Mouse (Mus musculus): Measurements from ENCODE around the gene Rufy1.

- TF ChIP-seq CTCF (IDR thresholded peaks at IDR 0.05) = no peak
- TF ChIP-seq POLR2A (IDR thresholded peaks at IDR 0.05; ENCODE audit: insufficient read depth, low read depth, low read length) = no peak
- no peak for TF ChIP-seq EP300 (IDR thresholded peaks at IDR 0.05; ENCODE audit: insufficient read depth, low read depth, low read length)
Measured at GRCm38 (mm10) chr11:50367531-50367930, 63.4 kb downstream of the Rufy1 start.
